Mouse (Mus musculus) adipocyte (in vitro differentiated cells): ENCODE data around the gene Slc35f5.
A peak's percentile ranks its signal among the peaks of the same experiment; 100 is the strongest.

Experiments used
- DNase-seq: peaks from one replicate; pipeline ENCODE4 v3.0.0-alpha.2; 2016; ENCODE audit warnings: low spot score

Slc35f5 gene

DNA sequence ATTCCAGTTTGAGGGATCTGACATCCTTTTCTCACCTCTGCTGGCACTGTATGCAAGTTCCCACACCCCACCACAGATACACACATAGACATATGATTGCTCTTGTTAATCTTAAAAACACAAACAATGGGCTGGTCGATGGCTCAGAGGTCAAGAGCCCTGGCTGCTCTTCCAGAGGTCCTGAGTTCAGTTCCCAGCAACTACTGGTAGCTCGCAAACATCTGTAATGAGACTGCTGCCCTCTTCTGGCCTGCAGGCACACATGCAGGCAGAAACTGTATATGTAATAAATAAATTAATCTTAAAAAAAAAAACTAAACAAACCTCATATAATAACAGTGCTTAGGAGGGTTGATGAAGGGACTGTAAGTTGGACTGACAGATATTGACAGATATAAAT, 13.8 kb downstream of the Slc35f5 start:
- DNase-seq = peak; percentile 33

DNA sequence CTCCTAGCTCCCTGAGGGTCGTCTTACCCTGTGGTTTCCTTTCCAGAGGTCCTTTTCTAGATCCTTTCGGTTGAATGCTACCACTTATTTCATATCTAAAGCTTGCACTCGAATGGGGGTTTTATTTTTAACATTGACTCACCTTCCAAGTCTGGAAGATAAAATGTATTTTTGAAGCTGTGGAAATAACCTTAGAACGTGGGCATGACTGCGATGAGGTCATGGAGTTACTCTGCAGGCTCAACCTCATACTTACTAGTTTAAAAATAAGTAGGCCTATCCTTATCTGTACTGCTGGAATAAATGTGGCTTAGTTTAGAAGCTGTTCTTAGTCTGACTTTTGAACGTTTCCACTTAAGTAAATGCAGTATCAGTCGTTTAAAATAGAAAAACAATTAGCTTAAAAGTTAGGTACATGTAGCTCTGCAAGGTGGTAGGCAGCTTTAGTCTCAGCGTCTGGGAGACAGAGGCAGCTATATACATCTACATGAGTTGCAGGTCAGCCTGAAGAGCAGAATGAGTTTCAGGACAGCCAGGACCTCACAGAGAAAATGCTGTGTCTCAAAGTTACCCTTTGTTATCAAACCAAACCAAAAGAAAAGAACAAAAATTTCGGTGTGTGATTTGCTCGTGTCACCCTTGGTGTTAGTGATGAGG, 15.2 kb downstream of the Slc35f5 start:
- no peak for DNase-seq

DNA sequence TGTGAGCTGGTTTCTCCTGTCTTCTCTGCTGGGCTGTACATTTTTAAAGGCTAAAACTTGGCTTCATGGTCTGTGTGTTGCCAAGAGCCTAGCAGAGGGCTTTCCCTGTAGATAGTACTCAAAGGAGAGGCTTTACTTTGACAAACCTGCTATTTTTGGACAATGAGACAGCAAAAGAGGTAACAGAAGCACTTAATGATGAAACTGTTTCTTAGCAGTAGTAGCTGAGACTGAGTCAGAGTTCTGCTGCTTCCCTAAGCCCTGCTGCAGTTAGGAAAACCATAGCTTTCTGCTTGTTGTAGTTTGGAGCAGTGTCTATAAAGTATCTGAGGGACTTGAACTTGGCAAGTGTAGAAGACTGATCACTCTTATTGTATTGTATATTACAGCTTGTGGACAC, 16.6 kb downstream of the Slc35f5 start:
- DNase-seq = no peak

DNA sequence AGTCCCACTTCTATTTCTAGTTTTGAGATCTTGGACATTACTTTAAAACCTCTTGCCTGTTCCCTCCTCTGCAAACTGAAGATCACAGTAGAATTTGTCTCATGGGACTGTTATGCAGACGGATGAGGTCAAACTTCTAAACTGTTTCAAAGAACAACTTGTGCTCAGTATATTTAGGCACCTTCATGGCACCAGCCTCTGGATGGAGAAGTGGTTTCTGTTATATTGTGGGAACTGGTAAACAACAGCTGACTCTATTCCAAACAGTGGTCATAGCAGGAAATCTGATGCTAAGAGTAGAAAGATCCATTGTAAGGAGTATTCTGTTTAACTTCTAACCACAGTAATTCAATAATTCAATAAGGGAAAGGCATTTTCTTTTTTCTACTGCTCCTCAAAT, 17.7 kb downstream of the Slc35f5 start:
- no peak for DNase-seq

DNA sequence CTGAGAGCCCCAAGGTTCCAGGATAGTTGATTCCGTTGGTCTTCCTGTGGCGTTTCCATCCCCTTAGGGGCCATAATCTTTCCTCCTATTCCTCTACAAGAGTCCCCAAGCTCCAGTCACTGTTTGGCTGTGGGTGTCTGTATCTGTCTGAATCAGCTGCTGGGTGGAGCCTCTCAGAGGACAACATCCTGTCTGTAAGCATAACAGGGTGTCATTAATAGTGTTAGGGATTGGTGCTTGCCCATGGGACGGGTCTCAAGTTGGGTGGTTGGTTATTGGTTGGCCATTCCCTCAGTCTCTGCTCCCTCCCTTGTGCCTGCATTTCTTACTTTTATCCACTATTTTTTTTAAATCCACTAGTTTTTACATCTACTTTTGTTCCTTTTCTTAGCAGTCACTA, 20.7 kb downstream of the Slc35f5 start:
- DNase-seq = no peak

DNA sequence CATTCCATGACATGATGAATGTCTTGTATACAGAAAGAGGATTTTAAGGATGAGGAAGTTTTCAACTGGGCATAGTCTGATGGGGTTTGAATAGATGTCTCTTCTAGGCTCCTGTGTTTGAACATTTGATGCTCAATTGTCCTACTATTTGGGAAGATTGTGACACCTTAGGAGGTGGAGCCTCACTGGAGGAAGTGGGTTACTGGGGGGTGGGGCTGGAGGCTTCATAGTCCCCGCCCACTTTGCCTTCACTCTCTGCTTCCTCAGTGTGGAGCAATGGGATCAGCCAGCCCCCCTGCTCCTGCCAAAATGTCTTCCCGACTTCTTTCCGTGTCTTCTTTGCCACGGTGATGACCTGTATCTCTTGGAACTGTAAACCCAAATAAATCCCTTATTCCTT, 43.2 kb downstream of the Slc35f5 start:
- no peak for DNase-seq

DNA sequence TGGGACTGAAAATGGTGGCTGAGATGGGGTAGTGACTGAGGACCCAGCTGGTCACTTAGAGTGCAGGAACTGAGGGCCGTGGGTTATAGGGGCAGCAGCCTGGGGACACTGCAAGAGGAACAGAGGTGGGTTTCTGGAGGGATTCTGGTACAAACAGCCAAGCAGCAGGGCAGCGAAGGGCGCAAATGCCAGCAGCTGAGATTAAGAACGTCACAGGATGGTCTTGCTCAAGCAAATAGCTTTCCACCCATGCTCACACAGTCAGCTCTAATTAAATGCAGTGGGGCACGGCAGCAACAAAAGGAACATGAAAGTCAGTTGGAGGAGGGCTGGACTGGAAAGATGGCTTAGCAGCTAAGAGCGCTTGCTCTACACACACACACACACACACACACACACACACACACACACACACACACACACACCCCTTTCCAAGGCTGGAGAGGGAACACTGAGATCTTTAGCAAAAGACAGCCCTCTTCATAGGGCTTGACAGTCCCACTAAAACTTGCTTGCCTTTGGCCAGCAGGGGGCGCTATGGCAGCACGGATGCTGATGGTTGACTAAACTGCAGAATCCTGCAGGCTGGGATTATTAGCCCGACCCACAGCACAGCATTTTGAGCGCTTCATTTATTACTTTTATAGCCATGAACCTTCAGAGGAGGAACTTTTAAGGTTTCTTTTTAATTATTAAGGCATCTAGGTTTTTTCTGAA, 46.9 kb downstream of the Slc35f5 start:
- DNase-seq = peak; percentile 93

DNA sequence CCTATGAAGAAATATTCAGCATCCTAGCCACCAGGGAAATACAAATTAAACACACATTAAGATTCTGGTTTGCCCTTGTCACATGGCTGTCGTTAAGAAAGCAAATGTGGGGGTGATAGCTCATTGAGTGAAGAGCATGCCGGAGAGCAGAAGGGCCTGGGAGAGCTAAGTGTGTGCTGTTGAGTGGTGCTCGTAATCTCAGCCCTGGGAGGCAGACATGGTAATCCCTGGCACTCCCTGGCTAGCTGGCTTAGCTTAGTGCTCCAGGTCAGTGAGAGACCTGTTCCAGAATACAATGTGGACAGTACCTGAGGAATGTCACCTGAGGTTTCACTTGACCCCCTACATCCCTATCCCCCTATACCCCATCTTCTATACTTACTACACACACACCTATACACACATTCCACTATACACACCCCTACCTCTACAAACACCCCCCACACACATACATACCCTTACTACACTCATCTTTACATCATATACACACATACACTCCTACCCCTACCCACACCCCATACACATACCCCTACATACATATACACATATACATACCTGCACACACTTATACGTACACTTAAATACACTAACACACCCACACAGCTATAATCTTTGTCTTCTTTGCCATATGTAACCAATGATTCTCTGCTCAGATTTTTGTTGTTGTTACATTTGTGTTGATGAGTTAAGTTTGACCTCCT, 64.1 kb downstream of the Slc35f5 start:
- DNase-seq = no peak

DNA sequence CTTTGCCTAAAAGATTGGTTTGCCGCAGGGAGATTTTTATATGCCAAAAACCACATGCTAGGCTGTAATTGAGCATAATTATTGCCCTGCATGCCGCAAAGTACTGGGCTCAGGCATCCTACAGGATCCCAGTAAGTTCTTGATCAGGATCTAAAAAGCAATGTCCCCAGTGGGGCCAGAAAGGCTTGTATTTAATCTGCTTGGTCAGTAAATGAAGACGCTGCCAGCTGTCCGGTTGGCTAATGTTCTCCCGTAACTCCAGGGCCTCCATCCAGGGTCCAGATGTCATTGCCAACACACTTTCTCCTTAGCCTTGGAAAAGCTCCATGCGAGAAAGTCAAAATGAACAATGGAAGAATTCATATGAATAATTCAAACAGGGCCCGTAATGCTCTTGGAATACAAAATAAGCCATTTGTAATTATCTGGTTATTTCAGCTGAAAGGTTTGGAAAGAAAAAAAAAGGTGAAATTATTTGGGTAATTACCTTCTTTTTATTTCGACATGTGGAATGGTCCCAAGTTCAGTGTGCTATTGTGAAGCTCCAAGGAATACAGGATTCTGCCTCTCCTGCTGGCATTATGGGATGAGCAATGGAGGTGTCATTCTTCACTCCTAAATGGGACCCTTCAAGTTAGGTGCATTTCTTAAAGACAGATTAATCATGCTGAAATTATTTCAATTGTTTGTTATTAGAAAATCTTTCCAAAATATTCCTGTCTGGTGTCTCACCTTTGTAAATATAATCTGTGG, 79.3 kb downstream of the Slc35f5 start:
- DNase-seq = peak; percentile 60

DNA sequence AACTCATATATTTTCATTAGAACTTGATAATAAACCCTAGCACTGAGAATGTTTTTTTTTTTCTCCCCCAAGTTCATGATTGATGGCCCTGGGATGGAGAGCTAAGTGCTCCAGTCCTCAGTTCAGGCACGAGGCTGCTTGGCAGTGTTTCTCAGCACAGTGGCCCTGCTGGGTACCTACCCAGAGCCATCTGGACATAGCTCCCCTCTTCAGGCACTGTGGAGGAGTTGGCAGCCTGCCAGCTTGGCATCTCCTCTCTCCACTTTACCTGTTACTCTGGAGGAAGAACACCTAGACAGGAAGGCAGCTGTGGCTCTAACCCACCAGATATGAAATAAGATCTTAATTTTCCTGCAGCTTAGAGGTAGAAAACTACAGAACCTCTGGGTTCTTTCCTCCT, 83.2 kb downstream of the Slc35f5 start:
- DNase-seq = no peak
